Mouse (Mus musculus) embryonic facial prominence, embryonic 10.5 days (tissue): ENCODE data around the gene Zfp523. TPM values are rescaled to one million over a fixed set of nuclear protein-coding genes. Genes with fewer than 3 reads are reported as not detected.
A peak's percentile ranks its signal among the peaks of the same experiment; 100 is the strongest.

ENCODE experiments used
- DNase-seq: peaks from one replicate; pipeline ENCODE4 v3.0.0-alpha.2; 2017; ENCODE audit warnings: low spot score
- H3K27ac ChIP-seq: fragments of 300-500 bp; sonication (generic); replicated peaks from 2 replicates; pipeline ENCODE4 v1.5.1; 2016; ENCODE audit warnings: mild to moderate bottlenecking
- H3K27me3 ChIP-seq: fragments of 300-500 bp; sonication (generic); replicated peaks from 2 replicates; pipeline ENCODE4 v1.6.1; 2016; ENCODE audit warnings: low read depth, mild to moderate bottlenecking; ENCODE audit not compliant: poor library complexity, severe bottlenecking
- H3K36me3 ChIP-seq: fragments of 300-500 bp; sonication (generic); replicated peaks from 2 replicates; pipeline ENCODE4 v1.6.1; 2016; ENCODE audit warnings: mild to moderate bottlenecking, moderate library complexity
- H3K4me1 ChIP-seq: fragments of 300-500 bp; sonication (generic); 2 replicates; pipeline ENCODE4 v1.6.1; 2016
- H3K4me3 ChIP-seq: fragments of 300-500 bp; sonication (generic); 2 replicates; pipeline ENCODE4 v1.5.1; 2016; ENCODE audit warnings: mild to moderate bottlenecking, moderate library complexity
- H3K9me3 ChIP-seq: fragments of 300-500 bp; sonication (generic); 2 replicates; pipeline ENCODE4 v1.6.1; 2016; ENCODE audit warnings: mild to moderate bottlenecking
- WGBS: fragments of 180-500 bp; shearing (Covaris S2); methylation state at CpG from one replicate; pipeline ENCODE4 v1.1.7; 2016; 5-methylcytosine and 5-hydroxymethylcytosine counted together
- polyA plus RNA-seq: library from polyadenylated mRNA; unstranded; fragments of >200 nt; fragmentation: Nextera tagmentation; extraction: Ambion mirVana; gene quantifications from 2 replicates; pipeline ENCODE4 v1.2.1, GENCODE M21; 2016

Zfp523 gene
- polyA plus RNA-seq, 1 experiment from 2014 or later, result 35.9 TPM

GRCm38 (mm10) chr17:28170460-28171305 lies 6.2 kb upstream of the Zfp523 start:
- Histone ChIP-seq H3K36me3 (peaks cover 75% of the 10 kb centered on the region), H3K27me3 (peaks cover 3% of the 10 kb centered on the region; the same call in 1 of the 2 replicates), H3K4me1 (peaks cover 38% of the 10 kb centered on the region), H3K27ac (no peak overlapping the region), H3K9me3 (no peaks in the 10 kb centered on the region), H3K4me3 (no peak overlapping the region)
- no peak for DNase-seq
- 94% methylated on average over 6 of the region's 6 CpGs for WGBS

GRCm38 (mm10) chr17:28172690-28173089 lies 4.2 kb upstream of the Zfp523 start:
- Histone ChIP-seq H3K4me1 (peaks cover 53% of the 10 kb centered on the region), H3K27ac (peak overlapping the region; percentile 19; the same call in 1 of the 2 replicates), H3K27me3 (no peaks in the 10 kb centered on the region), H3K36me3 (peaks cover 55% of the 10 kb centered on the region), H3K4me3 (no peak overlapping the region), H3K9me3 (no peaks in the 10 kb centered on the region)
- 70% methylated on average over 9 of the region's 9 CpGs for whole genome bisulfite sequencing
- DNase-seq, result no peak

GRCm38 (mm10) chr17:28177540-28178046 lies 664 bp downstream of the Zfp523 start:
- peak; percentile 85 for DNase-seq
- 8% methylated on average over 22 of the region's 22 CpGs for WGBS

GRCm38 (mm10) chr17:28180331-28180730 lies 3.4 kb downstream of the Zfp523 start:
- WGBS, result 47% methylated on average over 4 of the region's 4 CpGs
- H3K9me3 ChIP-seq, result no peaks in the 10 kb centered on the region
- peaks cover 18% of the 10 kb centered on the region for H3K36me3 ChIP-seq
- no peaks in the 10 kb centered on the region for H3K27me3 ChIP-seq
- H3K27ac ChIP-seq, result no peak overlapping the region
- peaks cover 63% of the 10 kb centered on the region for H3K4me1 ChIP-seq
- no peak for DNase-seq
- no peak overlapping the region for H3K4me3 ChIP-seq

More at GRCm38 (mm10) chr17:28177540-28178046, 664 bp downstream of the Zfp523 start:
- Histone ChIP-seq H3K27ac (peak overlapping the region; percentile 99), H3K27me3 (no peaks in the 10 kb centered on the region), H3K9me3 (no peaks in the 10 kb centered on the region), H3K4me3 (peak overlapping the region; percentile 93), H3K36me3 (peaks cover 22% of the 10 kb centered on the region), H3K4me1 (peaks cover 76% of the 10 kb centered on the region)

- DNase-seq, result no peak
- H3K4me3 ChIP-seq, result no peak overlapping the region
- no peaks in the 10 kb centered on the region for H3K9me3 ChIP-seq
- no peak overlapping the region for H3K27ac ChIP-seq
- peaks cover 58% of the 10 kb centered on the region for H3K4me1 ChIP-seq
- peaks cover 24% of the 10 kb centered on the region for H3K36me3 ChIP-seq
- H3K27me3 ChIP-seq, result no peaks in the 10 kb centered on the region
- 81% methylated on average over 15 of the region's 15 CpGs for WGBS
Observed at GRCm38 (mm10) chr17:28180783-28181544, 4.0 kb downstream of the Zfp523 start.

GRCm38 (mm10) chr17:28184971-28185638 lies 8.2 kb downstream of the Zfp523 start:
- WGBS, result 88% methylated on average over 7 of the region's 7 CpGs
- Histone ChIP-seq H3K27ac (no peak overlapping the region), H3K9me3 (no peaks in the 10 kb centered on the region), H3K27me3 (no peaks in the 10 kb centered on the region), H3K4me1 (peaks cover 28% of the 10 kb centered on the region), H3K36me3 (peaks cover 39% of the 10 kb centered on the region), H3K4me3 (no peak overlapping the region)
- DNase-seq, result no peak

- no peak overlapping the region for H3K4me3 ChIP-seq
- H3K4me1 ChIP-seq, result peaks cover 11% of the 10 kb centered on the region
- H3K36me3 ChIP-seq, result peaks cover 61% of the 10 kb centered on the region
- WGBS, result 89% methylated on average over 5 of the region's 5 CpGs
- H3K27ac ChIP-seq, result no peak overlapping the region
- no peak for DNase-seq
- H3K9me3 ChIP-seq, result no peaks in the 10 kb centered on the region
- H3K27me3 ChIP-seq, result no peaks in the 10 kb centered on the region
Observed at GRCm38 (mm10) chr17:28188313-28188712, 11.4 kb downstream of the Zfp523 start.

GRCm38 (mm10) chr17:28192754-28193153 lies 15.8 kb downstream of the Zfp523 start:
- H3K36me3 ChIP-seq, result peaks cover 87% of the 10 kb centered on the region
- no peak for DNase-seq
- no peaks in the 10 kb centered on the region for H3K27me3 ChIP-seq
- H3K9me3 ChIP-seq, result no peaks in the 10 kb centered on the region
- H3K4me1 ChIP-seq, result 0 out of 2 replicates have a peak, but pooled peaks cover 7% of the 10 kb centered on the region
- H3K27ac ChIP-seq, result no peak overlapping the region
- no peak overlapping the region for H3K4me3 ChIP-seq
- 79% methylated on average over 1 of the region's 1 CpGs for WGBS

GRCm38 (mm10) chr17:28193559-28193958 lies 16.6 kb downstream of the Zfp523 start:
- 86% methylated on average over 3 of the region's 3 CpGs for WGBS
- Histone ChIP-seq H3K9me3 (no peaks in the 10 kb centered on the region), H3K4me1 (0 out of 2 replicates have a peak, but pooled peaks cover 13% of the 10 kb centered on the region), H3K4me3 (no peak overlapping the region), H3K36me3 (peaks cover 87% of the 10 kb centered on the region), H3K27me3 (no peaks in the 10 kb centered on the region), H3K27ac (no peak overlapping the region)
- DNase-seq, result no peak

- WGBS, result 94% methylated on average over 10 of the region's 10 CpGs
- Histone ChIP-seq H3K4me3 (no peak overlapping the region), H3K36me3 (peaks cover 92% of the 10 kb centered on the region), H3K27me3 (no peaks in the 10 kb centered on the region), H3K4me1 (0 out of 2 replicates have a peak, but pooled peaks cover 13% of the 10 kb centered on the region), H3K27ac (no peak overlapping the region), H3K9me3 (no peaks in the 10 kb centered on the region)
- no peak for DNase-seq
Observed at GRCm38 (mm10) chr17:28195033-28195432, 18.1 kb downstream of the Zfp523 start.

- DNase-seq, result no peak
- Histone ChIP-seq H3K9me3 (no peaks in the 10 kb centered on the region), H3K4me1 (0 out of 2 replicates have a peak, but pooled peaks cover 13% of the 10 kb centered on the region), H3K27me3 (no peaks in the 10 kb centered on the region), H3K4me3 (no peak overlapping the region), H3K36me3 (peaks cover 92% of the 10 kb centered on the region), H3K27ac (no peak overlapping the region)
- 78% methylated on average over 18 of the region's 18 CpGs for WGBS
Observed at GRCm38 (mm10) chr17:28197646-28198045, 20.7 kb downstream of the Zfp523 start.

- 82% methylated on average over 14 of the region's 14 CpGs for WGBS
- peaks cover 85% of the 10 kb centered on the region for H3K36me3 ChIP-seq
- DNase-seq, result no peak
Observed at GRCm38 (mm10) chr17:28201982-28202381, 25.1 kb downstream of the Zfp523 start.

More at GRCm38 (mm10) chr17:28201982-28202381, 25.1 kb downstream of the Zfp523 start:
- peaks cover 5% of the 10 kb centered on the region; the same call in 1 of the 2 replicates for H3K27me3 ChIP-seq
- no peaks in the 10 kb centered on the region for H3K9me3 ChIP-seq
- no peak overlapping the region for H3K27ac ChIP-seq
- H3K4me1 ChIP-seq, result peaks cover 29% of the 10 kb centered on the region
- no peak overlapping the region for H3K4me3 ChIP-seq
